Mouse (Mus musculus) liver, adult 2 months (tissue): ENCODE measurements at regions not wholly inside any gene's neighbourhood (a gene's known extent, or its start where the extent isn't known, plus 50 kb on each side); places are given as distances from the start of the nearest gene placed in this dataset.

Experiments
- DNase-seq: peaks from one replicate; pipeline ENCODE4 v3.0.0-alpha.2; 2011; ENCODE audit warnings: low read depth, low spot score; ENCODE audit errors: extremely low read depth
- H3K27ac ChIP-seq: fragments of 200-500 bp; replicated peaks from 2 replicates; pipeline ENCODE4 v1.5.1; 2012; ENCODE audit warnings: low read depth, mild to moderate bottlenecking, control low read depth, inconsistent platforms, low read length; ENCODE audit not compliant: insufficient read depth
- H3K27me3 ChIP-seq: fragments of 200-500 bp; 2 replicates; pipeline ENCODE4 v1.6.1; 2012; ENCODE audit warnings: mild to moderate bottlenecking, moderate library complexity, low read length, inconsistent platforms; ENCODE audit not compliant: control insufficient read depth, insufficient read depth
- H3K36me3 ChIP-seq: fragments of 200-500 bp; 2 replicates; pipeline ENCODE4 v1.6.1; 2012; ENCODE audit warnings: low read length, inconsistent platforms; ENCODE audit not compliant: control insufficient read depth, insufficient read depth
- H3K4me1 ChIP-seq: fragments of 200-500 bp; 2 replicates; pipeline ENCODE4 v1.6.1; 2011; ENCODE audit warnings: low read length; ENCODE audit not compliant: control insufficient read depth, insufficient read depth
- H3K4me3 ChIP-seq: fragments of 200-500 bp; 2 replicates; pipeline ENCODE4 v1.5.1; 2011; ENCODE audit warnings: low read depth, mild to moderate bottlenecking, control low read depth, low read length, moderate library complexity; ENCODE audit not compliant: insufficient read depth
- H3K79me2 ChIP-seq: fragments of 200-500 bp; 2 replicates; pipeline ENCODE4 v1.6.1; 2012; ENCODE audit warnings: inconsistent platforms, mild to moderate bottlenecking, low read length, moderate library complexity; ENCODE audit not compliant: control insufficient read depth, insufficient read depth
- H3K9ac ChIP-seq: fragments of 200-500 bp; 2 replicates; pipeline ENCODE4 v1.6.1; 2012; ENCODE audit warnings: low read depth, mild to moderate bottlenecking, control low read depth, inconsistent platforms, low read length
- CTCF ChIP-seq: fragments of 200-500 bp; IDR thresholded peaks from 2 replicates; pipeline ENCODE4 v1.5.1; 2011; ENCODE audit warnings: low read depth, low read length, control low read depth
- POLR2A ChIP-seq: fragments of 200-500 bp; IDR thresholded peaks from 2 replicates; pipeline ENCODE4 v1.6.1; 2011; ENCODE audit warnings: low read length, control low read depth; ENCODE audit not compliant: insufficient read depth; ENCODE audit errors: extremely low read depth
- WGBS: fragments of 180-500 bp; shearing (Covaris S2); methylation state at CpG from one replicate; pipeline ENCODE4 v1.1.7; 2018; 5-methylcytosine and 5-hydroxymethylcytosine counted together

GRCm38 (mm10) chr2:138123331-138123730 lies 133.0 kb upstream of the Btbd3 start:
- no peak for DNase-seq
- no peak overlapping the region for H3K9ac ChIP-seq
- H3K4me1 ChIP-seq, result no peaks in the 10 kb centered on the region
- H3K36me3 ChIP-seq, result no peaks in the 10 kb centered on the region
- 53% methylated on average over 5 of the region's 5 CpGs for WGBS
- H3K79me2 ChIP-seq, result no peaks in the 10 kb centered on the region
- TF ChIP-seq POLR2A, result no peak
- no peak for TF ChIP-seq CTCF
- no peaks in the 10 kb centered on the region for H3K27me3 ChIP-seq
- H3K27ac ChIP-seq, result no peak overlapping the region
- H3K4me3 ChIP-seq, result no peak overlapping the region

DNA sequence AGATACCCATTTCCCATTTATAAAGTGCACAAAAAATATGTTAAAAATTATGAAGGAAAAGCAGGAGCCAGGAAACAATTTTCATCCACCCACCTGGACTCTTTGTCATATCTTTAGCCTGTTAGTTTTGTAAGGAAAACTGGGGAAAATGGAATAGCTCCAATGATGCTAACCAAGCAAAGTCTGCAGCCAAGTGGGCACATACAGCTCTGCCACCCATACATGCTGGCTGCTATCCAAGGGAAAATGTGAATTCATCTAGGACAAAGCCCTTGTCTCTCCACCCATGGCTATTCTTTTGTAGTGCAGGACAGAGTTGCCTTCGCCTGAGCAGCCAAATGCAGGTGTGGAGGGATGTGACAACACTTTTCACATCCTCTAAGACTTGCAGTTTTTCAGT lies 135.5 kb upstream of the Btbd3 start:
- no peak for DNase-seq
- H3K4me1 ChIP-seq, result no peaks in the 10 kb centered on the region
- H3K9ac ChIP-seq, result no peak overlapping the region
- no peaks in the 10 kb centered on the region for H3K36me3 ChIP-seq
- TF ChIP-seq CTCF (no peak), POLR2A (no peak)
- H3K27me3 ChIP-seq, result no peaks in the 10 kb centered on the region
- no peak overlapping the region for H3K4me3 ChIP-seq
- WGBS, result 81% methylated on average over 1 of the region's 1 CpGs
- H3K79me2 ChIP-seq, result no peaks in the 10 kb centered on the region
- no peak overlapping the region for H3K27ac ChIP-seq

- TF ChIP-seq CTCF (no peak), POLR2A (no peak)
- no peaks in the 10 kb centered on the region for H3K79me2 ChIP-seq
- no peak overlapping the region for H3K4me3 ChIP-seq
- WGBS, result 86% methylated on average over 2 of the region's 2 CpGs
- DNase-seq, result no peak
- H3K27me3 ChIP-seq, result no peaks in the 10 kb centered on the region
- no peak overlapping the region for H3K27ac ChIP-seq
- no peak overlapping the region for H3K9ac ChIP-seq
- no peaks in the 10 kb centered on the region for H3K36me3 ChIP-seq
- no peaks in the 10 kb centered on the region for H3K4me1 ChIP-seq
These were observed 136.2 kb upstream of the Btbd3 start for GRCm38 (mm10) chr2:138120131-138120530.

GRCm38 (mm10) chr2:138099777-138100176 lies 156.6 kb upstream of the Btbd3 start:
- H3K36me3 ChIP-seq, result no peaks in the 10 kb centered on the region
- no peak overlapping the region for H3K27ac ChIP-seq
- 73% methylated on average over 2 of the region's 2 CpGs for WGBS
- H3K9ac ChIP-seq, result no peak overlapping the region
- H3K4me1 ChIP-seq, result no peaks in the 10 kb centered on the region
- no peak for TF ChIP-seq CTCF
- TF ChIP-seq POLR2A, result no peak
- no peak overlapping the region for H3K4me3 ChIP-seq
- H3K27me3 ChIP-seq, result no peaks in the 10 kb centered on the region
- peak; percentile 18 for DNase-seq
- no peaks in the 10 kb centered on the region for H3K79me2 ChIP-seq

DNA sequence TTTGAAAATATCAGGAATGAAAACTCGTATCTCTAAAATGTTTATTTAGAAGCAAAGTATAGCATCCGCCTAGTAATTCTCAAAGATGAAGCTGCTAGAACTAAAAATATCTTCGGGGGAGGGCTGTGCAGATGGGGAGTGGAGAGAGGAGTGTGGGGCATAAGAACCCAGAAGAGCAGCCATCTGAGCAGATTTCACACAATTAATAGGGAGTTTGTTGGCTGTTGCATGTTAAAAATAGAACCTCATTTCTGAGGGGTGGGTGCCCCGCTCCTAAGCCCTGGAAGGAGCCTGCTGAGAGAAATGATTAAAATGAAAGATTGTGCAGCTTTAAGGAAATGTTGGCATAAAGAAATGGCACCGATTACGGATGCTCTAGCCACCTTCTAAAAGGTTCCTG lies 171.0 kb upstream of the Btbd3 start:
- WGBS, result 77% methylated on average over 6 of the region's 6 CpGs
- no peak overlapping the region for H3K4me3 ChIP-seq

DNA sequence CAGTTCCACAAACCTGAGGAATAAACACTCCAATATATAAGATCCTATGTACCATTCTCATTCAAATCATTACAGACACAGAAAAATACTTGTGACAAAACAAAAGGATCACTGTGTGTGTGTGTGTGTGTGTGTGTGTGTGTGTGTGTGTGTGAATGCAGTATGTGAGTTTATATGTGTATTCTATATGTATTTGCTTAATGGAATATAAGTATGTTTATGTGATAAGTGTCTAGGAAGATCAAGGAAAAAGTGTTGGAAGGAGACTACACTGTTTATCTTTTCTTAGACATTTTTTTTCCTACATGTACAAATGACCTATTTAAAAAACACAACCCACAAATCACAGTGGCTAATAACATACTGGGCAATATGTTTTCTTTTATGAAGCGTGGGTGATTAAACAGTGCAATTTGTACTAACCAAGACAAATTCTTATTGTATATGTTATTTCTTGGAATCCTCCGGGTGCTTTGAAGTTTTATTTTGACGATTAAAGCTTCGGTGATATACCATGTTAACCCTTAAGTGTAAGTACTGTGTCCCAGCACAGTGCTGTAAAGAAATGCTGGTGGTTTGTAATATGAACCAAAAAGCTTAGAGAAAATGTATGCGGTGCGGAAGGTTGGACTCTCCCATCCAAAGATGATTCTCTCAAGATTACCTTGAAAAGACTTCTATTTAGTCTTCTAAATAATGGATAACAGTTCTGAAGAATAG lies 171.6 kb upstream of the Btbd3 start:
- no peak overlapping the region for H3K4me3 ChIP-seq
- no peak overlapping the region for H3K9ac ChIP-seq
- H3K27ac ChIP-seq, result no peak overlapping the region
- H3K4me1 ChIP-seq, result no peaks in the 10 kb centered on the region
- H3K36me3 ChIP-seq, result no peaks in the 10 kb centered on the region
- no peak for DNase-seq
- no peak for TF ChIP-seq POLR2A
- H3K27me3 ChIP-seq, result no peaks in the 10 kb centered on the region
- WGBS, result 85% methylated on average over 6 of the region's 6 CpGs
- H3K79me2 ChIP-seq, result no peaks in the 10 kb centered on the region

More for the DNA sequence above, 171.0 kb upstream of the Btbd3 start:
- no peak for DNase-seq
- TF ChIP-seq CTCF (no peak), POLR2A (no peak)
- no peaks in the 10 kb centered on the region for H3K36me3 ChIP-seq
- H3K27ac ChIP-seq, result no peak overlapping the region
- no peak overlapping the region for H3K9ac ChIP-seq
- no peaks in the 10 kb centered on the region for H3K79me2 ChIP-seq
- H3K27me3 ChIP-seq, result no peaks in the 10 kb centered on the region
- H3K4me1 ChIP-seq, result no peaks in the 10 kb centered on the region
